Mouse (Mus musculus): ENCODE data around the gene Meltf.
"Not testable (repeated sequence)": the region's sequence is repeated elsewhere in the genome, so short reads cannot be mapped to it uniquely, and the experiment has no call there.

The Meltf gene

DNA sequence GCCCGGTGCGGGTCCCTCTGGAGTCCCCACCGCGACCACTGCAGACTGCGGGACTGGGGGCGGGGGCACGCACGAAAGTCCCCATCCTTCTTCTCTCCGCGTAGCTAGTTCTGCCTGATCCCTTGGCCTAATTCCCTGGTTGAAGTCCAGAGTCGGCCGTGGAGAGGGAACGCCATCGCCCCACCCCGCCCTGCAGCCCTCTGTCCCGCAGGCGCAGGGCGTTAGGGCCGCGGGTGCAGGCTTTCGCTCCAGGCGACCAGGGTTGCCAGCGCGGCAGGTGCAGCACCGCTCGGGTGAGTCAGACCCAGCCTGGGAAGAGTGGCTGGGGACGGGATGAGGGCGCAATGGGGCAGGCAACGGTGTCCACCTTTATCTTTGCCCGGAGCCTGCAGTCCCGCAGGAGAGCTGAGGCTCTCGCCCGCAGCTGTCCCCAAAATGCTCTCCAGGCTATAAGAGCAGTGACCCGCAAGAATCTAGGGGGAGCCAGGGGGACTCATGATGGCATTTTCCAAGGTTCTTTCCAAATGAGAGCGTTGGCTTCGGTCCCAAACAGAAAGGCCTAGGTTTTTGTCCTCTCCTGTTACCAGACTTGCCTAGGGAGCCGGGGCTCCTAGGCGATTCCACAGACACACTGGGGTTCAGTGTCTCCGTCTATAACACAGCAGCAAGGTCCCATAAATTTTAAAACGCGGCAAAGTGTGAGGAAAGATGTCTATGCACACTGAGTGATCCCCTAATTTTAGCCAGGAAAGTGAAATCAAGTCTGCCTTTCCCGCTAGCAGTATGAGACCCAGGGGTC lies 55.3 kb downstream of the Meltf start, which contains the start of gene Pigz:
Gene Pigz (plus strand): TSS at position 101 of the 799 bp plus-strand sequence.
- no peak for DNase-seq (ENCODE audit: low read depth, low spot score)

DNA sequence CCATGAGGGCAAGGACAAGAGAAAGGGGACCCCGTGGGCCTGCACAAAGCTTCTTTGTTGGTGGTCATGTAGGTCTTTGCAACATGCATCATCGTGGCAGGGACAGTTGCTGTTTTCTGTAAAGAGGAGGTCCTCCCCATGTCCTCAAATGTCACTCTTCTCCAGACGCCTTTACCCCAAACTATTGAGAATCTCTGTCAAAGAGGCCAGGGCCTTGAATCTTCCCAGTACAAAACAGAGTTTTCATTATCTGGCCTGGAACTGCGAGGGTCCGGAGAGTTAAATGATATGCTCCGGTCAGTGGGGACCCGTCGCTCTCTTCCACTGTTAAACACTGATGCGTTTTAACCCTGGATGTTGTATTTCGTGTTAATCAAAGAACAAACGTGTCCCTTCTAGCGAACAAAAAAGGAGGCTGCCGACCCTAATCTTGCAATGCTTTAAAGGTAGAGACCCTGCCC lies 56.0 kb downstream of the Meltf start:
- DNase-seq (ENCODE audit: low read depth, low spot score), result no peak

- no peak for DNase-seq (ENCODE audit: low read depth, low spot score)
These were observed 56.7 kb downstream of the Meltf start for GRCm38 (mm10) chr16:31935091-31935979.

GRCm38 (mm10) chr16:31936568-31936967 lies 58.0 kb downstream of the Meltf start:
- no peak for DNase-seq (ENCODE audit: low read depth, low spot score)

GRCm38 (mm10) chr16:31938856-31939255 lies 60.2 kb downstream of the Meltf start:
- no peak for DNase-seq (ENCODE audit: low read depth, low spot score)

DNA sequence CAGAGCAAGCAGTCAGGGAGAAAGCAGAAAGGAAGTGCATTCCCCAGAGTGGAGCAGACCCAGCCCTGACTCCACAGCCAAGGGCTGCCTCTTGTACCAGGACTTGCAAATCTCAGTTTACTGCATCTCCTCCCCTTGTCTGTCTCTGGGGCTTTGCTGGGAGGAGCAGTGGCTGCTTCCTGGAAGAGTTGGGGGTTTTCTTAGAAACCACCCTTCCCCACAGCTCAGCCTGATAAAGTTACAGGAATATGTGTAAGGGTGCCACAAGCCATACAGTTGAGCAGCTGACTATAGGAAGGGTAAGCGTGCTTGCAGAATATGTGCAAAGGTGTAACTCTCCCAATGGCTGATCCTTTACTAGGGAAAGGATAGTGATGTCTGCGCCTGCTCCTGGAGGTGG lies 62.0 kb downstream of the Meltf start:
- no peak for DNase-seq (ENCODE audit: low read depth, low spot score)

- no peak for DNase-seq (ENCODE audit: low read depth, low spot score)
These were observed 65.4 kb downstream of the Meltf start for GRCm38 (mm10) chr16:31943980-31944379.

DNA sequence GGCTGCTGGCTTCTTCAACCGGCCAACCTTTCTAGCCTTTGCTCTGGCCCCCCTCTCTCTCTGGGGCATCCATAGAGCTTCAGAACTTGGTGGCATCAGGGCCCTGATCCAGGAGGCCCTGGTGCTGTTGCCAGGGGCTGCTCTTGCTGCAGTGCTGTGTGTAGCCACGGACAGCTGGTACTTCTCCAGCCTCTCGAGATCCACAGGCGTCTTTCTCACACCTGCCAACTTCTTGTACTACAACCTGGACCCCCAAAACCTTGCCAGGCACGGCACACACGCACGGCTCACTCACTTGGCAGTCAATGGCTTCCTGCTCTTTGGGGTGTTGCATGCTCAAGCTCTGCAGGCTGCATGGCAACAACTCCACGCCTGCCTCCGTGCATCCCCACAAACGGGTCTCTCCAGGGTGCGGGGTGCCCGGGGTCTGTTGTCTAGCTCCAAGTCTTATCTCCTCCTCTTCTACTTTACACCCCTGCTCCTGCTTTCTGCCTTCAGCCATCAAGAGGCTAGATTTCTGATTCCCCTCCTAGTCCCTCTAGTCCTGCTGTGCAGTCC lies 66.2 kb downstream of the Meltf start:
- no peak for DNase-seq (ENCODE audit: low read depth, low spot score)

- no peak for DNase-seq (ENCODE audit: low read depth, low spot score)
These were observed 66.8 kb downstream of the Meltf start for GRCm38 (mm10) chr16:31945372-31945771.

GRCm38 (mm10) chr16:31945986-31946385 lies 67.4 kb downstream of the Meltf start:
- DNase-seq (ENCODE audit: low read depth, low spot score), result not testable (repeated sequence)

DNA sequence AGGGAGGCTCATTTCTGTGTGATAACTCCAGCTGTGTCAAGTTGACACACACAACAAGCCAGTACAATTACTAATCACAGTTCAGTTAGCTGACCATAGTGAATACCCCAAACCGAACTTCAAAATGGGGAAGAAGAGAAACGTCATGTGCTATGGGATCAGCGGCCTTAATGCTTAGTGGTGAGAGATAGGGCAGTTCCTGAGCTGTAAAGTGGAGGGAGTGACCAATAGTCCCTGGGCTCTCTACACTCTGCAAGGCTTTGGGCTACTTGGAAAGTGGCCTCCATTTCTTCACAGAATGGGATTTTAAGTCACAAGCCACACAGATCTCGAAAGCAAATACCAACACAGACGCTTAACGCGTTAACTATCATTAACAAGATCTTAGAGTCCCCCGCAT lies 68.7 kb downstream of the Meltf start:
- DNase-seq (ENCODE audit: low read depth, low spot score), result no peak

- DNase-seq (ENCODE audit: low read depth, low spot score), result no peak
These were observed 69.3 kb downstream of the Meltf start for GRCm38 (mm10) chr16:31947901-31948316.

GRCm38 (mm10) chr16:31948345-31948774 lies 69.8 kb downstream of the Meltf start, which contains the start of the genes 0610012G03Rik and Ncbp2:
TSS of gene 0610012G03Rik (minus strand) at chr16:31948494.
TSS of gene Ncbp2 (plus strand) at chr16:31948513.
- peak; percentile 84 for DNase-seq (ENCODE audit: low read depth, low spot score)

Measured in WW6 (cell line).